Mouse (Mus musculus) ES-Bruce4 (cell line): ENCODE data around the gene Clpb. TPM values are rescaled to one million over a fixed set of nuclear protein-coding genes. Genes with fewer than 3 reads are reported as not detected.

ENCODE experiments used
- H3K27ac ChIP-seq: 2 replicates; pipeline ENCODE4 v1.5.1; 2012; ENCODE audit warnings: low read length, inconsistent platforms; ENCODE audit not compliant: insufficient read depth
- H3K27me3 ChIP-seq: 2 replicates; pipeline ENCODE4 v1.6.1; 2012; ENCODE audit warnings: mild to moderate bottlenecking, low read length, inconsistent platforms; ENCODE audit not compliant: control insufficient read depth, poor library complexity, insufficient read depth, severe bottlenecking
- H3K36me3 ChIP-seq: 2 replicates; pipeline ENCODE4 v1.6.1; 2012; ENCODE audit warnings: inconsistent platforms, mild to moderate bottlenecking, low read length, moderate library complexity; ENCODE audit not compliant: control insufficient read depth, poor library complexity, insufficient read depth, severe bottlenecking
- H3K4me1 ChIP-seq: one replicate; pipeline ENCODE4 v1.8.1; 2011; ENCODE audit warnings: low read length; ENCODE audit not compliant: control insufficient read depth, insufficient read depth
- H3K4me3 ChIP-seq: 2 replicates; pipeline ENCODE4 v1.5.1; 2011; ENCODE audit warnings: low read depth, mild to moderate bottlenecking, low read length
- H3K9ac ChIP-seq: 2 replicates; pipeline ENCODE4 v1.6.1; 2012; ENCODE audit warnings: low read depth, mild to moderate bottlenecking, inconsistent platforms; ENCODE audit not compliant: poor library complexity, severe bottlenecking
- H3K9me3 ChIP-seq: replicated peaks from 2 replicates; pipeline ENCODE4 v1.6.1; 2012; ENCODE audit warnings: mild to moderate bottlenecking, low read length, inconsistent platforms; ENCODE audit not compliant: control insufficient read depth, poor library complexity, insufficient read depth, severe bottlenecking
- CTCF ChIP-seq: IDR thresholded peaks from one replicate; pipeline ENCODE4 v1.8.1; 2011; ENCODE audit warnings: low read depth, low read length
- EP300 ChIP-seq: IDR thresholded peaks from 2 replicates; pipeline ENCODE4 v1.6.1; 2011; ENCODE audit warnings: low read depth, low read length; ENCODE audit not compliant: insufficient read depth
- POLR2A ChIP-seq: IDR thresholded peaks from one replicate; pipeline ENCODE4 v1.8.1; 2011; ENCODE audit warnings: low read length; ENCODE audit not compliant: insufficient read depth
- polyA plus RNA-seq: library from polyadenylated mRNA; stranded (reverse); fragments of >200 nt; gene quantifications from 2 replicates; pipeline ENCODE4 v1.2.4, GENCODE M21; 2011; ENCODE audit warnings: low read depth; ENCODE audit not compliant: missing spikeins, insufficient read depth, insufficient read length

Clpb gene
- polyA plus RNA-seq, 1 experiment = 58.9 TPM

DNA sequence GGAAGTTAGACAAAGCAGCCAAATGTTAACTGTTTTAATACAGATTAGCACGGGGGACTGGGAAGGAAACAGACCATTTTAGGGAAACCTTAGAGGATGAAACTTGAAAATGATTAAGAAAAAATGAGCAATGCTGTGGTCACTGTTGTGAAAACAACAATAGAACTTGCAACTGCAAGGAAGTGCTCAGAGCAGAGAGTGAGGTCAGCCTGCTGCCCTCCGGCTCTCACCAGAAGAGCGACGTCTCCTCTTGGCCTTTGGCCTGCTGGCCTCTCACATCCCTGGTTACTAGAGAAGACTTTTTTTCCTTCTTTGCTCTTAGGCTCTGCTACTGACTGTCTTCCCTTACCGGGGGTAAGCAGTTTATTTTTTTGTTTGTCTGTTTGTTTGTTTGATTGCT is 19.5 kb downstream of the Clpb start:
- Histone ChIP-seq H3K4me3 (no peak overlapping the region), H3K36me3 (no peaks in the 10 kb centered on the region), H3K4me1 (peaks cover 2% of the 10 kb centered on the region), H3K9ac (no peak overlapping the region), H3K9me3 (no peaks in the 10 kb centered on the region), H3K27ac (no peak overlapping the region), H3K27me3 (no peaks in the 10 kb centered on the region)
- TF ChIP-seq CTCF (no peak), EP300 (no peak), POLR2A (no peak)

GRCm38 (mm10) chr7:101683976-101684630 is 20.7 kb downstream of the Clpb start:
- Histone ChIP-seq H3K4me1 (peaks cover 2% of the 10 kb centered on the region), H3K27me3 (no peaks in the 10 kb centered on the region), H3K9me3 (no peaks in the 10 kb centered on the region), H3K27ac (no peak overlapping the region), H3K36me3 (peaks cover 2% of the 10 kb centered on the region; the same call in 1 of the 2 replicates), H3K4me3 (no peak overlapping the region), H3K9ac (no peak overlapping the region)
- TF ChIP-seq CTCF (no peak), EP300 (no peak), POLR2A (no peak)

- Histone ChIP-seq H3K9ac (no peak overlapping the region), H3K9me3 (no peaks in the 10 kb centered on the region), H3K27me3 (no peaks in the 10 kb centered on the region), H3K4me1 (peaks cover 2% of the 10 kb centered on the region), H3K27ac (no peak overlapping the region), H3K4me3 (no peak overlapping the region), H3K36me3 (peaks cover 2% of the 10 kb centered on the region; the same call in 1 of the 2 replicates)
- TF ChIP-seq POLR2A = no peak
- no peak for TF ChIP-seq CTCF
- no peak for TF ChIP-seq EP300
Observed at GRCm38 (mm10) chr7:101684671-101685070, 21.2 kb downstream of the Clpb start.

- Histone ChIP-seq H3K4me3 (no peak overlapping the region), H3K9ac (no peak overlapping the region)
- no peak for TF ChIP-seq POLR2A
- no peak for TF ChIP-seq EP300
- no peak for TF ChIP-seq CTCF
Observed at GRCm38 (mm10) chr7:101687144-101687543, 23.7 kb downstream of the Clpb start.

GRCm38 (mm10) chr7:101690471-101690870 is 27.0 kb downstream of the Clpb start:
- H3K9ac ChIP-seq = no peak overlapping the region

More at GRCm38 (mm10) chr7:101687144-101687543, 23.7 kb downstream of the Clpb start:
- Histone ChIP-seq H3K36me3 (peaks cover 2% of the 10 kb centered on the region; the same call in 1 of the 2 replicates), H3K4me1 (peaks cover 2% of the 10 kb centered on the region), H3K9me3 (no peaks in the 10 kb centered on the region), H3K27ac (no peak overlapping the region), H3K27me3 (no peaks in the 10 kb centered on the region)

DNA sequence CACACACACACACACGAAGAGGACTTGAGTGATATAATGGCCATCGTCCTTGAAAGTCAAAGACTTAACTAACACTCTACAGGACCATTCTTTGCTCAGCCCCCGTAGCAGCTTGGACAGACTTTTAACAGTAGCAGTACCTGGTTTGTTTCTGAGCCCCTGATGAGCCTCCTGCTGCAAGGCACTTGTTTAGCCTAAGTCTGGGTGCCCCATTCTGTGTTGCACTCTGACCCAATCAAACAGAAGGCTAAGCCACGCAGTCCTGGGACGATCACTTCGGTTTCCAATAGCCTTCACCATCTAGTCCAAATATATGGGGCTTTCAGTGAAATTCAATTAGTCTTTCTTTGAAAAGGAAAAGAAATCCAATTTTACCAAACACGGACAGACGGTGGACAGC is 28.4 kb downstream of the Clpb start:
- H3K36me3 ChIP-seq = peaks cover 2% of the 10 kb centered on the region; the same call in 1 of the 2 replicates

More at GRCm38 (mm10) chr7:101690471-101690870, 27.0 kb downstream of the Clpb start:
- no peak for TF ChIP-seq EP300
- no peak for TF ChIP-seq CTCF
- TF ChIP-seq POLR2A = no peak
- H3K27me3 ChIP-seq = no peaks in the 10 kb centered on the region
- no peaks in the 10 kb centered on the region for H3K4me1 ChIP-seq
- H3K36me3 ChIP-seq = peaks cover 2% of the 10 kb centered on the region; the same call in 1 of the 2 replicates
- no peak overlapping the region for H3K27ac ChIP-seq
- no peaks in the 10 kb centered on the region for H3K9me3 ChIP-seq
- no peak overlapping the region for H3K4me3 ChIP-seq

More for the DNA sequence above, 28.4 kb downstream of the Clpb start:
- Histone ChIP-seq H3K9ac (no peak overlapping the region), H3K4me1 (no peaks in the 10 kb centered on the region), H3K27me3 (no peaks in the 10 kb centered on the region), H3K9me3 (no peaks in the 10 kb centered on the region), H3K4me3 (no peak overlapping the region), H3K27ac (no peak overlapping the region)
- no peak for TF ChIP-seq POLR2A
- no peak for TF ChIP-seq EP300
- no peak for TF ChIP-seq CTCF
